Mouse (Mus musculus) embryonic fibroblast, embryonic 13.5 days (primary cell): ENCODE measurements around the gene Mettl8. TPM values are rescaled to one million over a fixed set of nuclear protein-coding genes. Genes with fewer than 3 reads are reported as not detected.
A peak's percentile ranks its signal among the peaks of the same experiment; 100 is the strongest.

ENCODE experiments used
- H3K27ac ChIP-seq: 2 replicates; pipeline ENCODE4 v1.5.1; 2012; ENCODE audit warnings: low read length, control low read depth, inconsistent platforms; ENCODE audit not compliant: insufficient read depth
- H3K4me1 ChIP-seq: 2 replicates; pipeline ENCODE4 v1.6.1; 2011; ENCODE audit warnings: low read length; ENCODE audit not compliant: control insufficient read depth, insufficient read depth
- H3K4me3 ChIP-seq: 2 replicates; pipeline ENCODE4 v1.5.1; 2011; ENCODE audit warnings: mild to moderate bottlenecking, control low read depth, low read length; ENCODE audit not compliant: insufficient read depth
- CTCF ChIP-seq: IDR thresholded peaks from 2 replicates; pipeline ENCODE4 v1.5.1; 2011; ENCODE audit warnings: mild to moderate bottlenecking, control low read depth, low read length, moderate library complexity, borderline replicate concordance; ENCODE audit not compliant: insufficient read depth
- POLR2A ChIP-seq: IDR thresholded peaks from 2 replicates; pipeline ENCODE4 v1.6.1; 2011; ENCODE audit warnings: low read depth, mild to moderate bottlenecking, control low read depth, low read length, moderate library complexity
- polyA plus RNA-seq: library from polyadenylated mRNA; stranded (reverse); fragments of >200 nt; gene quantifications from 2 replicates; pipeline ENCODE4 v1.2.4, GENCODE M21; 2011; ENCODE audit warnings: low read depth; ENCODE audit not compliant: missing spikeins, insufficient read length

Mettl8 gene
- polyA plus RNA-seq, 1 experiment, result 9.4 TPM

- no peak overlapping the region for H3K4me3 ChIP-seq
- no peaks in the 10 kb centered on the region for H3K4me1 ChIP-seq
- TF ChIP-seq POLR2A (no peak), CTCF (no peak)
- H3K27ac ChIP-seq, result no peak overlapping the region
Measured at GRCm38 (mm10) chr2:71073828-71074227, 18.4 kb upstream of the Mettl8 start.

DNA sequence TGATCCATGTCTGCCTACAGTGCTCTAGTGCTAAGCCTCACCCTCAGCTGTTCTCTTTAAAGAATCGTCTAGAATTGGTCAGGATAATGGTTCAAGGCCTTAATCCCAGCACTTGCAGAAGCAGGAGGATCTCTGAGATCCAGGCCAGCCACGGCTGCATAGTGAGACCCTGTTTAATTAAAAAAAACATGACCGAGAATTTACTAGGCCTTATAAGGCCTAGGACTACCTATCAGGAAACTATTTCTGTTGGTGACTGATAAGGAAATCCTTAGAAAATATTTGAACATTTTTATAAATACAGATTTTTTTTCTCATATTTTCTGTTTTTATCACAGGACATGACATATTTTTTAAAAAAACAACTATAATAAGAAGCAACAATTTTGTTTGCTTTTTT, 17.9 kb upstream of the Mettl8 start:
- H3K4me1 ChIP-seq, result no peaks in the 10 kb centered on the region
- TF ChIP-seq CTCF (no peak), POLR2A (no peak)
- H3K4me3 ChIP-seq, result no peak overlapping the region
- no peak overlapping the region for H3K27ac ChIP-seq

- no peak overlapping the region for H3K4me3 ChIP-seq
- no peak for TF ChIP-seq CTCF
- no peak for TF ChIP-seq POLR2A
- no peak overlapping the region for H3K27ac ChIP-seq
- no peaks in the 10 kb centered on the region for H3K4me1 ChIP-seq
Measured at GRCm38 (mm10) chr2:71071601-71072000, 16.2 kb upstream of the Mettl8 start.

DNA sequence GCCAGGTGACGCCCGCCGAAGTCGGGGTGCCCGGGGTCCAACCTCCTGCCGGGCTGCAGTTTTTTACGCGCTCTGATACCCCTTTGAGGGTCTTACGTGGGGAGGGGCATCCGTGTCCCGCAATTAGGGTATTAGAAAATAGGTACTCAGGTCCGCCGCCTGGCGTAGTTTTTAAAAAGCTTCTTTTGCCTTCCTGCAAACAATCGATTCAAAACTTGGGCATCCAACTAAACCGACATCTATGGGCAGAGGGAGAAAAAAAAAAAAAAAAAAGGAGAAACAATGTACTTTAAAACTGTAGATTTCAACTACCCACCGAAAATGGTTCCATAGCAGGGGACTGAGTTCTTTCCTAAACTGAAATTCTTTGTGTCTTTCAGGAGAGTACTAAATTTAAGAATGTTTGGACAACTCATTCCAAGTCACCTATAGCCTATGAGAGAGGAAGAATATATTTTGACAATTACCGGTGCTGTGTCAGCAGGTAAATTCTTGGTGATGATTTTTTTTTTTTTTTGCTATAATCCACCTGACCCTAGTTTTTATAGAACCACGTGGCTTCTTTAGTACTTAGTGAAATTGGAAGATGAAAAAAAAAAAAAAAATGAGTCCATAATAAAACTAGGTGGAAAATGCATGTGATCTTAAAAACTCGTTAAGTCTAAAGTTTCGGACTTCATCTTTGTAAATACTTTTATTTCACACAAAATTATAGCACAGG, 892 bp upstream of the Mettl8 start:
- H3K27ac ChIP-seq, result peak overlapping the region; percentile 87; the same call in 1 of the 2 replicates
- H3K4me3 ChIP-seq, result peak overlapping the region; percentile 93
- TF ChIP-seq CTCF (no peak), POLR2A (no peak)
- peaks cover 5% of the 10 kb centered on the region for H3K4me1 ChIP-seq

GRCm38 (mm10) chr2:71054716-71055115, 667 bp downstream of the Mettl8 start:
- peaks cover 5% of the 10 kb centered on the region for H3K4me1 ChIP-seq
- peak overlapping the region; percentile 87 for H3K4me3 ChIP-seq
- no peak for TF ChIP-seq POLR2A
- no peak for TF ChIP-seq CTCF
- H3K27ac ChIP-seq, result peak overlapping the region; percentile 11; the same call in 1 of the 2 replicates

GRCm38 (mm10) chr2:71050511-71050910, 4.9 kb downstream of the Mettl8 start:
- no peak overlapping the region for H3K27ac ChIP-seq
- no peak for TF ChIP-seq POLR2A
- TF ChIP-seq CTCF, result no peak
- peaks cover 5% of the 10 kb centered on the region for H3K4me1 ChIP-seq
- H3K4me3 ChIP-seq, result no peak overlapping the region

DNA sequence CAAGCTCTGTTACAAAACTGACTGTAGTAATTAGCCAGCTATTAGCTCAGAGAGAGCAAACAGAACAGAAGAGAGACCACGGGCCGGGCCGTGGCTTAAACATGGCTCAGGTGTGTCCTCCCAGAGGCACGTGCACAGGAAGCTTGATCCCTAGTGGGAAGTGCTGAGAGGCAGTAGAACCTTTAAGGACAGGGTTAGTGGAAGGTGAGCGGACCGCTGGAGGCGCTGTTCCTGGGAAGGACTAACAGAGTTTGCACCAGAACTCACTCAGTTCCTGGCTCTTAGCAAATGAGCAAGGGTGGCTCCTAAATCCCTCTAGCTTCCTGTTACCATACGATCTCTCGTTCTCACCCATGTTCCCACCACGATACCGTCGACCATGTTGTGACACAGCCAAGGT, 6.5 kb downstream of the Mettl8 start:
- H3K4me1 ChIP-seq, result peaks cover under 1% of the 10 kb centered on the region
- H3K4me3 ChIP-seq, result no peak overlapping the region
- no peak for TF ChIP-seq POLR2A
- no peak overlapping the region for H3K27ac ChIP-seq

DNA sequence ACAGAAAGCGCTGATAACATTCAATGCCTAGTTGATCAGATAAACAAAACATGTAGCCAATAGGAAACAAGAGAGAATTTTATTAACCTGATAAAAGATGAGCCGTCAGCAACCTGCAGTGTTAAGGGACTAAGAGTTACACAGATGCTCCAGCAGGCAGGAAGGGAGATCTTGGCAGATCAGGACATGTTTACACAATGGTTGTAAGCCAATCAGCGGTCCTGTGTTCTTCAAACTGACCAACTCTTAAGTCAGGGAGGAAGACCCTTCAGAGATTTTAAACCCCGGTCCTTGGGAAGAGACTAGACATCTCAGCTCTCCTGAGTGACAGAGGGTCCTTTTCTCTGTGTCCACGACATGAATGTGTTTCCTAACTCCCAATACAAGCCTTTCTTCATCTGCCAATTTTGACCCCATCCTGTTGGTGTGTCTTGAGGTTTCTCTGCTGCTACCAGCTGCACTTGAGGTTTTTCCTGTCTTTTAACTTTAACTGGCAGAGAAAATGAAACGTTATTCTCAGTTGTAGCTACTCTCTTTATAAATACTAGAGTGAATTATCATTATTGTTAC, 8.5 kb downstream of the Mettl8 start:
- no peak overlapping the region for H3K27ac ChIP-seq
- no peak overlapping the region for H3K4me3 ChIP-seq
- H3K4me1 ChIP-seq, result no peaks in the 10 kb centered on the region; the same call in 1 of the 2 replicates
- TF ChIP-seq POLR2A (no peak), CTCF (no peak)

- TF ChIP-seq CTCF (no peak), POLR2A (no peak)
- Histone ChIP-seq H3K4me3 (no peak overlapping the region), H3K27ac (no peak overlapping the region), H3K4me1 (no peaks in the 10 kb centered on the region)
Measured at GRCm38 (mm10) chr2:71046151-71046550, 9.2 kb downstream of the Mettl8 start.

DNA sequence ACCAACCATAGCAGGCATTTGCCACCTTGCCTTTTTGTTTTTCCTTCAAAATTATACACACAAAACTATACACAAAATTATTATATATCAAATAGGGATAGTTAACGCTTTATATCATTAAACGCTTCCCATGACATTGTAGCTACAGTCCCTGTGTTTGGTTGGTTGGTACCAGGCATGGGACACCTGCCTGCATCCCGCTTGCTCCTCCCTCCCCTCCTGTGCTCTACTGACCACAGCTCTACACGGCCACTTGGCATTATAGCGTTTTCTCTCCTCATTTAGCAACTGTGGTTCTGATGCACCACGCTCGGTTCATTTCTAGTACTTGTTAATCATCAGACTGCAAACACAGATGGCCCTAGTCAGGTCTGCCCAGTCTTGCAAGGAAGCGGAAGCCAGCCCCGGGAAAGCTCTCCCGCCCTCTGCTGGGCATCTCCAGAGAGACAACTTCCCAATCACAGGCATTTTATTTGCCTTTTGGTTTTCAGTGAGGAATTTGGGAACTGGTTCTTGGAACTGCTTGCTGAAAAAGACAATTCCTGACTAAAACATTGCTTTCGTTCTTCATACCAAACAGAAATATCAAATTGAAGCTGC, 15.8 kb downstream of the Mettl8 start:
- Histone ChIP-seq H3K27ac (no peak overlapping the region), H3K4me1 (peaks cover 3% of the 10 kb centered on the region; the same call in 1 of the 2 replicates), H3K4me3 (no peak overlapping the region)
- peak; percentile 36; the same call in 1 of the 2 replicates for TF ChIP-seq CTCF
- TF ChIP-seq POLR2A, result no peak
